Mouse (Mus musculus) lung, postnatal 0 days (tissue): Measurements from ENCODE around the gene Cldn1. TPM values are rescaled to one million over a fixed set of nuclear protein-coding genes. Genes with fewer than 3 reads are reported as not detected.

Source experiments
- ATAC-seq: fragments of 200-750 bp; cut with Nextera tagmentation; 2 replicates; pipeline ENCODE4 v1.8.0; 2017; ENCODE audit warnings: moderate library complexity
- DNase-seq: peaks from one replicate; pipeline ENCODE4 v3.0.0-alpha.2; 2016; ENCODE audit warnings: low spot score
- H3K27ac ChIP-seq: fragments of 300-500 bp; sonication (generic); 2 replicates; pipeline ENCODE4 v1.5.1; 2014; ENCODE audit warnings: antibody characterized with exemption, mild to moderate bottlenecking, low read length, mixed read lengths
- H3K27me3 ChIP-seq: fragments of 300-500 bp; sonication (generic); replicated peaks from 2 replicates; pipeline ENCODE4 v1.6.1; 2014; ENCODE audit warnings: low read length, mixed read lengths; ENCODE audit not compliant: insufficient read depth
- H3K36me3 ChIP-seq: fragments of 300-500 bp; sonication (generic); 2 replicates; pipeline ENCODE4 v1.6.1; 2014; ENCODE audit warnings: low read length, mixed read lengths; ENCODE audit not compliant: insufficient read depth
- H3K4me1 ChIP-seq: fragments of 300-500 bp; sonication (generic); 2 replicates; pipeline ENCODE4 v1.6.1; 2014; ENCODE audit warnings: antibody characterized with exemption, low read depth, low read length, mixed read lengths; ENCODE audit not compliant: insufficient read depth
- H3K4me2 ChIP-seq: fragments of 300-500 bp; sonication (generic); replicated peaks from 2 replicates; pipeline ENCODE4 v1.6.1; 2014; ENCODE audit warnings: low read depth, mild to moderate bottlenecking, low read length, moderate library complexity, mixed read lengths
- H3K4me3 ChIP-seq: fragments of 300-500 bp; sonication (generic); 2 replicates; pipeline ENCODE4 v1.5.1; 2014; ENCODE audit warnings: low read depth, low read length
- H3K9ac ChIP-seq: fragments of 300-500 bp; sonication (generic); replicated peaks from 2 replicates; pipeline ENCODE4 v1.6.1; 2014; ENCODE audit warnings: low read depth, mild to moderate bottlenecking
- H3K9me3 ChIP-seq: fragments of 300-500 bp; sonication (generic); 2 replicates; pipeline ENCODE4 v1.6.1; 2016; ENCODE audit warnings: low read length, mixed read lengths
- CTCF ChIP-seq: IDR thresholded peaks from 2 replicates; pipeline ENCODE4 v1.5.1; 2016; ENCODE audit warnings: antibody characterized with exemption, mild to moderate bottlenecking
- EP300 ChIP-seq: IDR thresholded peaks from 2 replicates; pipeline ENCODE4 v1.6.1; 2016; ENCODE audit warnings: antibody characterized with exemption, mild to moderate bottlenecking, control low read depth
- WGBS: fragments of 180-500 bp; shearing (Covaris S2); extraction: QIAGEN DNeasy Blood & Tissue Kit; methylation state at CpG from one replicate; pipeline ENCODE4 v1.1.7; 2014; 5-methylcytosine and 5-hydroxymethylcytosine counted together
- polyA plus RNA-seq: library from polyadenylated mRNA; unstranded; fragments of >200 nt; fragmentation: Nextera tagmentation; extraction: Ambion mirVana; gene quantifications from 2 replicates; pipeline ENCODE4 v1.2.1, GENCODE M21; 2015

The Cldn1 gene
- polyA plus RNA-seq, 1 experiment from 2014 or later: 8.0 TPM

DNA sequence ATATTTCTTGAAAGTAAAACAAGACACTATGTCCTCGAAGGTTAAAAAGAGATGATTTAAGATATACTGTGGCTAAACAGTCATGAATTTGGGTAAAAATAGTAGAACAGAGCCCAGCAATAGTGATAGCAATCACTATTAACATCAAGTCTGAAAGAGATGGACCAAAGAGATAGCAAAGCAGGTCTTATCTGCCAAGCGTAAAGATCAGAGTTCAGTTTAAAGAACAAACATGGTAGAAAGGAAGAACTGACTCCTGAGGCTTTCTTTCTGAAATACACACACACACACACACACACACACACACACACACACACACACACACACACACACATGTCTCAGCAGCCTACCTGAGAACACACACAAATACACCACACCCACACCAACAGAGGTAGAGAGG is 14.5 kb upstream of the Cldn1 start:
- WGBS: 70% methylated on average over 2 of the region's 2 CpGs
- ATAC-seq: no peak
- no peak overlapping the region for H3K4me2 ChIP-seq

GRCm38 (mm10) chr16:26384112-26384649 is 12.5 kb upstream of the Cldn1 start:
- Histone ChIP-seq H3K36me3 (no peaks in the 10 kb centered on the region), H3K27me3 (no peaks in the 10 kb centered on the region), H3K4me2 (no peak overlapping the region), H3K4me3 (no peak overlapping the region), H3K9ac (no peak overlapping the region), H3K4me1 (no peaks in the 10 kb centered on the region), H3K9me3 (no peaks in the 10 kb centered on the region), H3K27ac (no peak overlapping the region)
- no peak for TF ChIP-seq EP300
- TF ChIP-seq CTCF: no peak
- 47% methylated on average over 5 of the region's 5 CpGs for WGBS
- DNase-seq (no peak), ATAC-seq (no peak)

More for the DNA sequence above, 14.5 kb upstream of the Cldn1 start:
- no peaks in the 10 kb centered on the region for H3K4me1 ChIP-seq
- H3K27ac ChIP-seq: no peak overlapping the region
- no peaks in the 10 kb centered on the region for H3K36me3 ChIP-seq
- no peaks in the 10 kb centered on the region for H3K9me3 ChIP-seq
- H3K4me3 ChIP-seq: no peak overlapping the region
- DNase-seq: no peak
- TF ChIP-seq CTCF: no peak
- TF ChIP-seq EP300: no peak
- H3K9ac ChIP-seq: no peak overlapping the region
- no peaks in the 10 kb centered on the region for H3K27me3 ChIP-seq

DNA sequence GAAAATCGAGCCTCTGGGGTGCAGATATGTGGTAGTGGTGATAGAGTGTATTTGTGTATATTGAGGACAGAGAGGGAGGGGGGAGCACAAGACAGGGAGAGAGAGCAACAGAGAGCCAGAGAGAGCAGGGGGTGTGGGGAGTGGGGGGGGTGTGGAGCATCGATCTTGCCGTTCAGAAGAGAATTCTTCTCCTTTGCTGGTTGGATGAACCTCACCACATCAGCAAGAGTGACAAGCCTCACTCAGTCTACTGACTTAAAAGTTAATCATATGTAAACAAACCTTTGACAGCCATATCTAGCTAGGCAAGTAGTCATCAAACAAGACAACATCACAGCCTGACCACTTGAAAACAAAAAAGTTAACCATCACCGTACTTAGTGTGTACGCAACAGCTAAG is 5.5 kb upstream of the Cldn1 start:
- TF ChIP-seq EP300: no peak
- no peak for TF ChIP-seq CTCF
- Histone ChIP-seq H3K4me1 (no peaks in the 10 kb centered on the region), H3K4me2 (no peak overlapping the region), H3K36me3 (no peaks in the 10 kb centered on the region), H3K4me3 (no peak overlapping the region), H3K27me3 (no peaks in the 10 kb centered on the region), H3K27ac (no peak overlapping the region), H3K9me3 (no peaks in the 10 kb centered on the region), H3K9ac (no peak overlapping the region)
- no peak for DNase-seq
- WGBS: 43% methylated on average over 5 of the region's 5 CpGs
- ATAC-seq: no peak

- no peak for ATAC-seq
- Histone ChIP-seq H3K9ac (no peak overlapping the region), H3K27ac (no peak overlapping the region), H3K4me2 (0 out of 2 replicates have a peak overlapping the region, but pooled peaks have one; percentile 75), H3K4me3 (no peak overlapping the region), H3K4me1 (no peaks in the 10 kb centered on the region), H3K27me3 (no peaks in the 10 kb centered on the region), H3K9me3 (no peaks in the 10 kb centered on the region), H3K36me3 (no peaks in the 10 kb centered on the region)
- DNase-seq: no peak
- TF ChIP-seq EP300 (no peak), CTCF (no peak)
- 95% methylated on average over 1 of the region's 1 CpGs for WGBS
These were observed 1.5 kb downstream of the Cldn1 start for GRCm38 (mm10) chr16:26370127-26370526.

DNA sequence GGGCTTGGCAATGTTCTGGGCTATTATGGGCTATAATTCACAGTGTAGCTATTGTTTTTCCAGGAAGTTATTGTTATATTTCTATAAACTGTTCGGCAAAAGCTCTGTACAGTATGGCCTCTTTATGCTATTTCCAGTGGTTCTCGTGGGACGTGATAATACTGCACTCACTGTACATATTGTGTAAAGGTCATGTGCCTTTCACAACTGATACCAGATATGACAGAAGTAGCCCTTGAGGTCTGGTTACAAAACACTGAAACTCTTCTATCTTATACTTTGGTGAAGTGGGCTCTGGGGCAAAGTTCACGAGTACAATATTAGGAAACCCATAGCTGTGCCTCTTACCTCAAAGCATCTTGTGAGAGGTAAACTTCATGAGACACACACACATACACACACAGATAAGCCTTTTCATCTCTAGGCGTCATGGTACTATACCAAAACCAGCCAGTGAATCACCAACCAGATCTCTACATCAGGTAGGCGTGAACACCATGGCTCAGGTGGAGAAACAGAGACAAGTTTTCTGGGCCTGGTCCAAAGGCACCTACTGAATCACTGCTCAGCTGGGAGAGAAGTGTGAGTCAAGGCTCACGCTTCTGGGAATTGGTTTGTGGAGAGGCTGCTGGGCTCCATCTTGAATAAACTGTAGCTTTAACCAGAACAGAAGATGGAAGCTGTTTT is 2.5 kb downstream of the Cldn1 start:
- no peaks in the 10 kb centered on the region for H3K36me3 ChIP-seq
- no peaks in the 10 kb centered on the region for H3K4me1 ChIP-seq
- no peaks in the 10 kb centered on the region for H3K9me3 ChIP-seq
- H3K4me3 ChIP-seq: no peak overlapping the region
- 71% methylated on average over 7 of the region's 7 CpGs for WGBS
- TF ChIP-seq EP300 (no peak), CTCF (no peak)
- H3K27me3 ChIP-seq: no peaks in the 10 kb centered on the region
- DNase-seq (no peak), ATAC-seq (no peak)
- no peak overlapping the region for H3K4me2 ChIP-seq
- no peak overlapping the region for H3K27ac ChIP-seq
- no peak overlapping the region for H3K9ac ChIP-seq

DNA sequence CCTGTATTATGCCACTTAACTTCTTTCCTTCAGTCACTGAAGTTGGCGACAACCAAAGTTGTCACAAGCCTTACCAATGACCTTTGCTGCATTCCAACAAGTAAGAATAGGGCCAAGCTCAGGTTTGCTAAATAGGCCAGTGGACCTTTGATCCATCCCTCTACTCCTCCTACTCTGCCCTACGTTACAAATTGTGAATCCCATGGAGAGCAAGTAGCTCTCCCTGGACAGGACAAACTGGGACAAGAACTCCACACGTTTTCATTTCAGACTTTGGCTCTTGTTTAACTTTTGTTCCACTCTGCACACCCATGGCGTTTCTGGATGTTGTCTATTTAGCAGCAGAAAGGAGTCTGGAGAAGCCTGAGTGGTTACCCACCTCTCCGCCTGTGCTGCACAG is 3.5 kb downstream of the Cldn1 start:
- WGBS: 70% methylated on average over 5 of the region's 5 CpGs
- Histone ChIP-seq H3K36me3 (no peaks in the 10 kb centered on the region), H3K4me2 (no peak overlapping the region), H3K9me3 (no peaks in the 10 kb centered on the region), H3K4me1 (no peaks in the 10 kb centered on the region), H3K9ac (no peak overlapping the region), H3K27ac (no peak overlapping the region), H3K27me3 (no peaks in the 10 kb centered on the region), H3K4me3 (no peak overlapping the region)
- no peak for TF ChIP-seq CTCF
- TF ChIP-seq EP300: no peak
- no peak for DNase-seq
- no peak for ATAC-seq
